Mouse (Mus musculus): ENCODE results near the gene Chd1. TPM values are rescaled to one million over a fixed set of nuclear protein-coding genes. Genes with fewer than 3 reads are reported as not detected.

Gene Chd1
- total and polyA plus RNA-seq, 3 experiments, result 1.6 to 20.7 (median 19.9) TPM

- intact Hi-C loops (cut with DNase I), result loop anchor here (2.0 to 10.0 kb wide), 3 partner anchors 47 to 759 kb away; partner anchors contain the start of genes 1600012H06Rik and Wdr27
- H3K27ac ChIP-seq, result peak overlapping the region; percentile 99
- H3K36me3 ChIP-seq (ENCODE audit: control insufficient read depth, insufficient read depth, low read length), result peaks cover 18% of the 10 kb centered on the region
- peak overlapping the region; percentile 91 for H3K4me3 ChIP-seq
- no peaks in the 10 kb centered on the region for H3K79me2 ChIP-seq (replicated peaks; ENCODE audit: control insufficient read depth, insufficient read depth, low read length)
- H3K27me3 ChIP-seq (ENCODE audit: control insufficient read depth, insufficient read depth, low read length), result no peaks in the 10 kb centered on the region
- 2% methylated on average over 12 of the region's 12 CpGs for WGBS
- peak overlapping the region; percentile 94 for H3K9ac ChIP-seq (ENCODE audit: low read depth, low read length)
- H3K4me1 ChIP-seq (ENCODE audit: control insufficient read depth, insufficient read depth, low read length), result peaks cover 5% of the 10 kb centered on the region
- TF ChIP-seq POLR2A (IDR thresholded peaks at IDR 0.05; ENCODE audit: insufficient read depth, low read depth, low read length), result no peak
- no peak for TF ChIP-seq EP300 (IDR thresholded peaks at IDR 0.05; ENCODE audit: insufficient read depth, low read depth, low read length)
- no peak for TF ChIP-seq CTCF (IDR thresholded peaks at IDR 0.05)
- no peak for DNase-seq
Observed at GRCm38 (mm10) chr17:15704158-15704474, 651 bp upstream of the Chd1 start.

GRCm38 (mm10) chr17:15705303-15706284 is 827 bp downstream of the Chd1 start:
- WGBS, result 1% methylated on average over 87 of the region's 89 CpGs
- peaks cover 22% of the 10 kb centered on the region for H3K36me3 ChIP-seq (ENCODE audit: control insufficient read depth, insufficient read depth, low read length)
- peak overlapping the region; percentile 91 for H3K4me3 ChIP-seq
- intact Hi-C loops (cut with DNase I), result loop anchor here (2.0 to 10.0 kb wide), 4 partner anchors 123 to 761 kb away; partner anchors contain the start of genes 1600012H06Rik, Prdm9, Psmb1 and Tbp
- no peaks in the 10 kb centered on the region for H3K27me3 ChIP-seq (ENCODE audit: control insufficient read depth, insufficient read depth, low read length)
- peak overlapping the region; percentile 96 for H3K9ac ChIP-seq (ENCODE audit: low read depth, low read length)
- H3K79me2 ChIP-seq (replicated peaks; ENCODE audit: control insufficient read depth, insufficient read depth, low read length), result no peaks in the 10 kb centered on the region; the same call in 1 of the 2 replicates
- peaks cover 6% of the 10 kb centered on the region for H3K4me1 ChIP-seq (ENCODE audit: control insufficient read depth, insufficient read depth, low read length)
- TF ChIP-seq EP300 (IDR thresholded peaks at IDR 0.05; ENCODE audit: insufficient read depth, low read depth, low read length) (no peak), POLR2A (IDR thresholded peaks at IDR 0.05; ENCODE audit: insufficient read depth, low read depth, low read length) (peak; percentile 89), CTCF (IDR thresholded peaks at IDR 0.05) (peak; percentile 21; the same call in 1 of the 2 replicates)
- peak overlapping the region; percentile 99 for H3K27ac ChIP-seq
- peak; percentile 69 to 75 for DNase-seq

- no peak for DNase-seq
- WGBS, result 66% methylated on average over 4 of the region's 4 CpGs
- H3K36me3 ChIP-seq (ENCODE audit: control insufficient read depth, insufficient read depth, low read length), result peaks cover 18% of the 10 kb centered on the region
- intact Hi-C loops (cut with DNase I), result no loop called here
- TF ChIP-seq EP300 (IDR thresholded peaks at IDR 0.05; ENCODE audit: insufficient read depth, low read depth, low read length) (no peak), CTCF (IDR thresholded peaks at IDR 0.05) (no peak), POLR2A (IDR thresholded peaks at IDR 0.05; ENCODE audit: insufficient read depth, low read depth, low read length) (no peak)
- no peaks in the 10 kb centered on the region for H3K27me3 ChIP-seq (ENCODE audit: control insufficient read depth, insufficient read depth, low read length)
- H3K4me3 ChIP-seq, result no peak overlapping the region
- no peak overlapping the region for H3K9ac ChIP-seq (ENCODE audit: low read depth, low read length)
- peaks cover 8% of the 10 kb centered on the region; the same call in 1 of the 2 replicates for H3K79me2 ChIP-seq (replicated peaks; ENCODE audit: control insufficient read depth, insufficient read depth, low read length)
- peaks cover 6% of the 10 kb centered on the region for H3K4me1 ChIP-seq (ENCODE audit: control insufficient read depth, insufficient read depth, low read length)
- no peak overlapping the region for H3K27ac ChIP-seq
Observed at GRCm38 (mm10) chr17:15714507-15714906, 9.7 kb downstream of the Chd1 start.

- Histone ChIP-seq H3K4me3 (no peak overlapping the region), H3K27me3 (ENCODE audit: control insufficient read depth, insufficient read depth, low read length) (no peaks in the 10 kb centered on the region), H3K36me3 (ENCODE audit: control insufficient read depth, insufficient read depth, low read length) (peaks cover 18% of the 10 kb centered on the region), H3K79me2 (replicated peaks; ENCODE audit: control insufficient read depth, insufficient read depth, low read length) (peaks cover 8% of the 10 kb centered on the region; the same call in 1 of the 2 replicates), H3K27ac (no peak overlapping the region), H3K9ac (ENCODE audit: low read depth, low read length) (no peak overlapping the region), H3K4me1 (ENCODE audit: control insufficient read depth, insufficient read depth, low read length) (peaks cover 6% of the 10 kb centered on the region)
- intact Hi-C loops (cut with DNase I), result no loop called here
- WGBS, result 50% methylated on average over 3 of the region's 3 CpGs
- DNase-seq, result peak; percentile 29 to 34
- TF ChIP-seq POLR2A (IDR thresholded peaks at IDR 0.05; ENCODE audit: insufficient read depth, low read depth, low read length), result no peak
- peak; percentile 70 for TF ChIP-seq CTCF (IDR thresholded peaks at IDR 0.05)
- TF ChIP-seq EP300 (IDR thresholded peaks at IDR 0.05; ENCODE audit: insufficient read depth, low read depth, low read length), result no peak
Observed at GRCm38 (mm10) chr17:15715013-15715902, 10.5 kb downstream of the Chd1 start.

- no peak overlapping the region for H3K9ac ChIP-seq (ENCODE audit: low read depth, low read length)
- intact Hi-C loops (cut with DNase I), result no loop called here
- peaks cover 8% of the 10 kb centered on the region; the same call in 1 of the 2 replicates for H3K79me2 ChIP-seq (replicated peaks; ENCODE audit: control insufficient read depth, insufficient read depth, low read length)
- DNase-seq, result no peak
- peaks cover 13% of the 10 kb centered on the region for H3K36me3 ChIP-seq (ENCODE audit: control insufficient read depth, insufficient read depth, low read length)
- H3K4me3 ChIP-seq, result no peak overlapping the region
- 88% methylated on average over 3 of the region's 3 CpGs for WGBS
- peaks cover 5% of the 10 kb centered on the region for H3K4me1 ChIP-seq (ENCODE audit: control insufficient read depth, insufficient read depth, low read length)
- no peak overlapping the region for H3K27ac ChIP-seq
- H3K27me3 ChIP-seq (ENCODE audit: control insufficient read depth, insufficient read depth, low read length), result no peaks in the 10 kb centered on the region
- TF ChIP-seq POLR2A (IDR thresholded peaks at IDR 0.05; ENCODE audit: insufficient read depth, low read depth, low read length) (no peak), CTCF (IDR thresholded peaks at IDR 0.05) (no peak), EP300 (IDR thresholded peaks at IDR 0.05; ENCODE audit: insufficient read depth, low read depth, low read length) (no peak)
Observed at GRCm38 (mm10) chr17:15715940-15716339, 11.2 kb downstream of the Chd1 start.
